Mouse (Mus musculus) liver, adult 2 months (tissue): ENCODE results near the gene Higd2a.

ENCODE experiments used
- CTCF ChIP-seq: fragments of 200-500 bp; IDR thresholded peaks from 2 replicates; pipeline ENCODE4 v1.5.1; 2011; ENCODE audit warnings: low read depth, low read length, control low read depth
- POLR2A ChIP-seq: fragments of 200-500 bp; IDR thresholded peaks from 2 replicates; pipeline ENCODE4 v1.6.1; 2011; ENCODE audit warnings: low read length, control low read depth; ENCODE audit not compliant: insufficient read depth; ENCODE audit errors: extremely low read depth

DNA sequence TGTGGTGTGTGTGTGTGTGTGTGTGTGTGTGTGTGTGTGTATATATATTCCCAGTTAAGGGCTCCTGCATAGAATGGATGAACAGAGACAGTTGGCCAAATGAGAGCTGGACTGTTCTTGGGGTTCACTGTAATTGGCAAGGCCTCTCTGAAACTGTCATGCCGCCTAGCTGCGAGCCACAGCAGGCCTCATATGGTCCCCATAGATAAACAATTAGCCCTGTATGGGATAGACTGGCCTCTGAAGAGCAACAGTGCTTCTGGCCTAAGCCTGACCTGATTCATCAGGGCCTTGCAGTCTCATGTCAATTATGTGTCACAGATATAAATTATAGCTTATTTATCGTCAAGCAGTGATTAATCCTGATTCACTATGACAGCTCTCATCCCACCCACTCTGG is 18.0 kb downstream of the Higd2a start:
- TF ChIP-seq CTCF (no peak), POLR2A (no peak)
